Mouse (Mus musculus): ENCODE data around the gene Clpsl2.

DNA sequence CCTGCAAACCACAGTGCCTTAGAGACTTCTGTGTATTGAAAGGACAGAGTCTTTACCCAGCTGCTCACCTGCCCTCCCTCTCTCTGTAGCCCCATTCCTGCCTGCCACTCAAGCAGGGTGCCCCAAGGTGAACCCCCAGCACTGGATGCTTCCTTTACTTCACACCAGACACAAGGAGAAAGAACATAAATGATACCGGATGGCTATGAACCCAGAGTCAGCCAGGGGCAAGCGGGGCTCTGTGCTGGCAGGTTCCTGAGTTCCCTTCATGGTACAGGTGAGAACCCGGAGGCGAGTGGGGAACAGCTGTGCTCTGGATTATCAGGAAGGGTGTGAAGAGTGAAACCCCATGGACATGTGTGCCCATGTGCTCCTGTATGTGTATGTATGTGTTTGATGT, 43.6 kb upstream of the Clpsl2 start:
- TF ChIP-seq CTCF (IDR thresholded peaks at IDR 0.05; ENCODE audit: borderline replicate concordance, insufficient read depth, low read length) (no peak), POLR2A (IDR thresholded peaks at IDR 0.05; ENCODE audit: low read depth, low read length) (no peak)
